Mouse (Mus musculus) cerebellum, adult 18-20 months (tissue): ENCODE measurements around the gene Tead1.

ENCODE experiments used
- DNase-seq, 2 experiments: peaks; one replicate each; pipeline ENCODE4 v3.0.0; 2021

Tead1 gene

GRCm38 (mm10) chr7:112686586-112686985 is 7.5 kb downstream of the Tead1 start:
- no peak for DNase-seq

- DNase-seq, result no peak
Observed at GRCm38 (mm10) chr7:112688425-112689001, 9.4 kb downstream of the Tead1 start.

DNA sequence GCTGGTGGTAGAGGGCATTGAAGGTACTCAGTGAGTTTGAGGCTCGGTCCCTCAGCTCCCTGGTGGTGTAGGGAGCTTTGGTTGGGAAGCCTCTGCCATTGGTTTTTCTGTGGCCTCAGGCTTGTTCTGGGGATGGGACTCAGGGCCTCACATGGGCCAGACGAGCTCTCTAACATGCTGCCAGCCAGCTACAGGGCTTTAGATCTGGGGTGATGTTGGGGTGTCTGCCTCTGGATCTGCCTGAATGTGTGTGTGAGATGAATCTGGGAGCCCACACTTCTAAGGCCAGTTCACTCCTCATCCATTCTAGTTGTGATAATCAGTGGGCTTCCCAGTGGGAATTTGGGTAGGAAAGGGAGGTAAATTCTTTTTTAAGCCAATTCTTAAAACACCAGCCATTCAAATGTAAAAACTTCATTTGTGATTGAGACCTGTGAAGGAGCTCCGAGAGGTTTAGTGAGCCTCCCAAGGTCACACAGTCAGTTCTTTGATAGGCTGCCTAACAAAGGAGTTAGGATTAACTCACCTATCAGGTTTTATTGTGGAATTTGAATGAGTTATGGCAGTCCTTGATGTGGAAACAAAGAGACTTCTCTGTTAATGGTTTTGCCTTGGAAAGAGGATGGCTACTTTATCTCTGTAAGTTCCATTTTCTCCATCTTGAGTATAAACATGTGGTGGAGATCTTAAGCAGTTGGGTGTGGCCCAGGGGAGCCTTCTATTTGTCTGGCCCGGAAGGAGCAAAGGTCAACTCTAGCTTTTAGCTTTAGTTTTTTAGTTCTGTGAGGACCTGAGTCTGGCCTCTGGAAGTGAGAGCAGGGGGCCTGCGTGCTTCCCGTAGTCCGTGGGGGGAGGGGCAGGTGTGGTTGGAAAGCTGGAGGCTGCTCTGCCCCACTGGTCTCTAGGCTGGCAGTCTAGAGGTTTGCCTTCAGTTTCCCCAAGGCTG is 12.0 kb downstream of the Tead1 start:
- no peak for DNase-seq

- DNase-seq, result no peak
Observed at GRCm38 (mm10) chr7:112693566-112693965, 14.4 kb downstream of the Tead1 start.

DNA sequence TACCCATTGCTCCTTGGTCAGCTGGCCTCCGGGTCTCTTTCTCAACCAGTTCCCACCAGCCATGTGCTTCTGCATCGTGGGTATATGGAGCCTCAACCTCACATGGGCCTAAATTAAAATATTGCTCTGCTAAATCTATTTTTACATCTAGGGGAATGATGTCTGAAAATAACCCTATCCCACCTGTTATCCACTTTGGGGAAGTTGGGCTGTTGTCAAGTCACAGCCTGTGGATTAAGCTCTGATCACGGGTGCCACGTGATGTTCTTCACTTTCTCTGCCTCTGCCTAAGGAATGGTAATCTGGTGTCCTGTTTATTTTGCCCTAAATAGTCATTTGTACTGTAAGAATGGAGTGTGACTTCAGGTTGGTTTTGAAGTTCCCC is 17.7 kb downstream of the Tead1 start:
- no peak for DNase-seq

GRCm38 (mm10) chr7:112697162-112697841 is 18.2 kb downstream of the Tead1 start:
- DNase-seq, result no peak

GRCm38 (mm10) chr7:112700082-112700481 is 21.0 kb downstream of the Tead1 start:
- no peak for DNase-seq

- no peak for DNase-seq
Observed at GRCm38 (mm10) chr7:112703341-112703740, 24.2 kb downstream of the Tead1 start.

DNA sequence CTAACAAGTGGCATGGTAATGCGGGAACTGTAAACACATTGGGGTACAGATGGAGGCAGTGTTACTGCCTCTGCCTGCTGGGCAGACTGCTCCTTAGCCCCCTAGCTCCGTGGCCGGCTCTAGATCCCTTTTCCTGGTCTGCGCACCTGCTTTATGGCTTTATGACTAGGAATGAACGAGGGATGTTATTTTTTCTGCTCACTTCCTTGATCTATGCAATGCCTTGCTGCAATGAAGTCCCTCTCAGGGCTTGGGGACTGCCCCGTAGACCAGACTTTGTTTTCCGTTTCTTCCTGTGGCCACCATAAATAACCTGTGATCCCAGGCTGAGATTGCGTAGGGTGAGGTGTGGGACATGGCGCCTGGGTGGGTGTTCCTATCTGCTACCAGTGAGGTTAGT is 26.8 kb downstream of the Tead1 start:
- DNase-seq, result no peak

- no peak for DNase-seq
Observed at GRCm38 (mm10) chr7:112706756-112707155, 27.6 kb downstream of the Tead1 start.

DNA sequence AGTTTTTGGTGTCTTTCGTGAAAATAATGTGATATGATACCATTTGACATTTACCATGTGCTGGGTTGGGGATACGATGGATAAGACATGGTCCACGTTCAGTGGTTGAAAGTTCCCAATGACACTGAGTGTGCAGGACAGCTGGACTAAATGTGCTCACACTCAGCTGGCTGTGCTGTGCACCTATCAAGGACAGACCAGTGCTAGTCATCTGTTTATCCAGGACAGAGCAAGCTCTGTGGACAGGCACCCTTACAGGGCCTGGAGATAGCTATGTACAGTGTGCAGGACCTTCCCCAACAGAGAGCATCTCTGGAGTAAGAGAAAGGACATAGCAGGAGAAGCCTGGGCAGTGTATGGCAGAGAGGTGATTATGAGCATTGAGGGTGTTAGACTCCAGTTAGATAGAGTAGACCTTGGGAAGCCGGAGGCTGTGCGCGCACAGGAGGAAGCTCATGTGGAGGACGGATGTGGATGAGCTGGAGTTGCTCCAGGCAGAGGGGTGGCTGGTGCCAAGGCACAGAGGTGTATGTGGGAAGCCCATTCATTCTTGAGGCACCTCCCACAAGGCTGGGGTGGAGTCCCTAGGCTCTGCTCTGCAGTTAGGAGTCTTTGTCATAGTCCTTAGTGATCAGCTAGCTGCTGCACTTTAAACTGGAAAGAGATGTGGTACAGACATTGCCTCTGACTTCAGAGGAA is 31.4 kb downstream of the Tead1 start:
- no peak for DNase-seq

- DNase-seq, result no peak
Observed at GRCm38 (mm10) chr7:112711977-112712376, 32.9 kb downstream of the Tead1 start.

GRCm38 (mm10) chr7:112713509-112713908 is 34.4 kb downstream of the Tead1 start:
- no peak for DNase-seq

GRCm38 (mm10) chr7:112714783-112715182 is 35.7 kb downstream of the Tead1 start:
- DNase-seq, result no peak

DNA sequence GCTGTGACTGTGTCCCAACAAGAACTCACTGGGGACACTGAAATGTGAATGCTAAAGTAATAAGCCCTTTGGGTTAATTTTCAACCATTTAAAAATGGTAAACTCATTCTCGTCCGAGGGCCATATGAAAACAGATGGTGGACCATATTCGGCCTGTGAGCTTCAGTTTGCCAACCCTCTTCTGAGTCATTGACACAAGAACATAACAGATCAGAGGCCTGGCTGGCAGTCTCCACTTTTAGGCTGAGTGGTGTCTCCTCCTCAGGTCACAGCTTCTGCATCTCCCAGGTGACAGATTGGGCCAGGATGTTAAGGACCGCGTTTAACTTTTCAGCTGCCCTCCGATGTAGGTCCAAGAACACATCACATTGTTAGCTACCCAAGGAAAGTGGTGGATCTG is 37.6 kb downstream of the Tead1 start:
- peak in 1 of 2 experiments; percentile 45 for DNase-seq

DNA sequence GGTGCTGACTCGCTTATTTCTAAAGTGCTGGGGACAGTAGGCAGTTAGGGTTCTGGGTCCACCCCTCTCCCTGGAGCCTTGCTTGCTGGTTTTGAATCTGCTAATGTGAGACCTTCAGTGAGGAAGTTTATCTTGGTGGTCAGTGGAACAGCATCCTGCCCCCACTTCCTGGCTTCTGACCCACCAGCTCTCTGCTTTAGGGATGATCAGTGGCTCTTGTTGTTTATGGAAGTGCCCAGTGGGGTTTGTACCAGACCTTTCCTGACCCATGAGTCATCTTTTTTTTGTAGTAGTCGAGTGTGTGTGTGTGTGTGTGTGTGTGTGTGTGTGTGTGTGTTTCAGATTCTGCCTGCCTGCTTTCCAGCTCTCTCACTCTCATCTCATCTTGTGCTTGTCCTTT is 38.6 kb downstream of the Tead1 start:
- DNase-seq, result no peak

DNA sequence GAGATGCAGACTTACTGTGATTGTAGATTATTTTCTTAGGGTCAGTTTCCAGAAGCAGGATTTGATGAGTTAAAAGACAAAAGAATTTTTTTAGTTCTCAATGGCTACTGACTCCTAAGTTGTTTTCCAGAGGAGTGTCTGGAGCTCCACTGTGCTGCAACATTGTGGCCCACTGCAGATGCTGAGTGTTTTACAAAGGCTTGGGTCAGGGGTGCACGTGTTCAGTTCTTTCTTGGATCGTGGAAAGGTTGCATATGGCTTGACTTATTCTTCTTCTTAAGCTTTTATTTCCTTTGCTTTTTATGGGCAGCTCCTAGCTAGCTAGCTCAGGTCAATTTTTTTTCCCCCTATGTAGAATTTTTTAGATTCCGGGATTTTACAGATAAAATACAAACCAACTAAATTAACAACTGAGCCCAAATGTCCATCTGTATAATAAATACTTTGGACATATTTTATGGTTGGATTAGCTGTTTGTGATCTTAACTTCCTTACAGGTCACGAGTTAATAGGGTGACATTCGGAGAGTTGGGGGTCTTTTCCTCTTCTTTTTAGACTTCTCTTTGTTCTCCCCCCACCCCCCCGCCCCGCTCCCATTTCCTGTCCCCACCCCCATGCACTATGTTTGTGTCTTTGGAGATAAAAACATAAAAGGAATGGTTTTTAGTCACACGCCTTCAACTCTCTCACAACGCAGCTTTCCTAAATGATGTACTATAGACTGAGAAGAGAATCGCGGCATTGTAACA is 40.5 kb downstream of the Tead1 start:
- no peak for DNase-seq

GRCm38 (mm10) chr7:112720143-112720988 is 41.2 kb downstream of the Tead1 start:
- DNase-seq, result peak; percentile 62 to 65

DNA sequence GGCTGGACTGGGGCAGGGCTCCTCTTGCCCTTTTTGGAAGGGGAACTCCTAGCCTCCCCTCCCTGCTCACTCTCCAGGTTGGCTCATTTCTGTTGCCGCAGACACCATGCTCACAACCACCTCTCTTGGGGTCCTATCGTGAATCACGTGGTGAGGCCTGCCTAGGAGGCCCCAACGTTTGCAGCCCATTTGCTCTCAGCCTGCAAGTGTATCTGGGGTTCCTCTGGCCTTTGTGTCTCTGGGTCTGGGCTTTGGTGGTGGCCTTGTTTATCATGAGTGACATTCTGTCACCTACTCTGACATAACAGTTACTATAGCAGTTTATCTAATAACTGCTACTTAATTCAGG is 41.8 kb downstream of the Tead1 start:
- no peak for DNase-seq

GRCm38 (mm10) chr7:112721859-112722258 is 42.7 kb downstream of the Tead1 start:
- DNase-seq, result no peak

DNA sequence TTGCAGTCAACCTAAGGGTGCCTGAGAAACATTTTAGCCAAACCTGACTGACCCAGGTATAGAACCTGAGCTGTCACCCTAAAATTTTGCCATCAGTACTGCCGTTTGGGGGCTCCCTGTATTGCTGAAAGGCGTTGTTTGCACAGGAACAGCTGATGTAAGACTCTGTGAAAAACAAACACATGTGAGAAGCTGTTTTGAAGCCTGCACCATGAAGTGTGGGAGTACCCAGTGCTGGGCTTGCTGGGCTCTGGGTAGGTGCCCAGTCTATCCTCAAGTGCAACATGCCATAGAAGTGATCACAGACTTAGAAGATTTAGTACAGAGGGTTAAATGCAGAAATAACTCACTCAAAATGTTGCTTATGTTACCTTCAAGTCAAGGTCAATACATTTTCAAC is 49.3 kb downstream of the Tead1 start:
- no peak for DNase-seq

- DNase-seq, result no peak
Observed at GRCm38 (mm10) chr7:112730209-112730608, 51.1 kb downstream of the Tead1 start.
